Mouse (Mus musculus): ENCODE results near the gene Trim50. TPM values are rescaled to one million over a fixed set of nuclear protein-coding genes. Genes with fewer than 3 reads are reported as not detected.

Trim50 gene
- polyA plus RNA-seq, 1 experiment from 2014 or later, result not detected

DNA sequence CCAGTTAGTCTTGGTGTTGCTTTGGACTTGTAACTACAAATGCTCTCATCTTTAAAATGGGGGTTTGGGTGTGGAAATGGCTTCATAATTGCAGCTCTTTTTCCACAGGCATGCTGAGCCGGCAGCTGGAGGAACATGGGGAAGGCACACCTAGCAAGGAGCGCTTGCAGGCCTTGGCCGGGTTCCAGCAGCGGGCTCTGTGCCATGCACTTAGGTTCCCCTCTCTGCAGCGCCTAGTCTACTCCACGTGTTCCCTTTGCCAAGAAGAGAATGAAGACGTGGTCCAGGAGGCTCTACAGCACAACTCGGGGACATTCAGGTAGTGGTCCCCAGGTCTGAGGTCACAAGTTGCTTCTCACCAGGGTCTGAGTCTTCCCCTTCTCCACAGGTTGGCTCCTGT, 22.1 kb downstream of the Trim50 start:
- no peak for ATAC-seq (ENCODE audit: low read depth)
- Histone ChIP-seq H3K4me1 (ENCODE audit: control insufficient read depth, low read depth, low read length) (peaks cover 8% of the 10 kb centered on the region), H3K27ac (ENCODE audit: low read length) (no peak overlapping the region), H3K9ac (ENCODE audit: low read depth, low read length) (no peak overlapping the region), H3K36me3 (ENCODE audit: control insufficient read depth, insufficient read depth) (peaks cover 50% of the 10 kb centered on the region), H3K4me2 (ENCODE audit: low read depth, low read length) (no peak overlapping the region), H3K4me3 (ENCODE audit: low read depth, low read length) (no peak overlapping the region), H3K9me3 (replicated peaks; ENCODE audit: control insufficient read depth, low read length) (no peaks in the 10 kb centered on the region), H3K27me3 (ENCODE audit: control insufficient read depth, insufficient read depth, low read depth, low read length) (no peaks in the 10 kb centered on the region)
- whole genome bisulfite sequencing (ENCODE audit: insufficient replicate concordance), result 70% methylated on average over 8 of the region's 8 CpGs

DNA sequence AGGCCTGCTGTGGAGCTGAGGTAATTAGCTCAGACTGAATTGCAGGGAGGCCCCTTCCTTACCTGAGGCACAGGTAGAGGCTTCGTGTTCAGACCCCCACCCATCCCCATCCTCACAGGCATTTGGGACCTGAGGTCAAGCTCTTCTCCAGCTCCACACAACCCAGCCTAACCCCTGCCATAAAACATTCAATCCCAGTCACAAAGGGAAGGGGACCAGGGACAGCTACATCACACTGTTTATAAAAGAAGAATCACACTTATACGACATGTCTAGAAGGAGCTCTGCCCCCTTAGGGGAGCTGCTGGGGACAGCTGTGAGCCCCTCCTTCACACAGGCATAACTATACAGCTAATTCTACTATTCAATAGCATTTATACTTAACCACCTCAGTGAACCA, 23.2 kb downstream of the Trim50 start:
- no peaks in the 10 kb centered on the region for H3K9me3 ChIP-seq (replicated peaks; ENCODE audit: control insufficient read depth, low read length)

DNA sequence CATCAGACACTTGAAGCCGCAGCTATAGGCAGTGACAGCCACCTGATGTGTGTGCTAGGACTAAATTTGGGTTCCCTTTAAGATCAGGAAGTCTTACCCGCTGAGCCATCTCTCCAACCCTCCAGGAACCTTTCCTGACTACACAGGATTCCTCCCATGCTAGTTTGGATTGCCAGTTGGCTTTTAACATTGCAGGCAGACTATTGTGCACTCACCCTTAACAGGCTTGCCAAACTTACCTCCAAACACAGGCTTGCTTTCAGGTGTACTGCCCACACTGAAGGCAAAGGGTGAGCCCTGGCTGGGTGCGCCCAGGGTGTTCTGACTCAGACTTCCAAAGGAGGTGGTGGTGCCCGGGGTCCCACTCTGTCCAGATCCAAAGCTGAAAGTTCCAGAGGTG, 27.6 kb downstream of the Trim50 start:
- WGBS (ENCODE audit: insufficient replicate concordance), result 82% methylated on average over 4 of the region's 4 CpGs
- no peak overlapping the region for H3K4me2 ChIP-seq (ENCODE audit: low read depth, low read length)
- H3K27me3 ChIP-seq (ENCODE audit: control insufficient read depth, insufficient read depth, low read depth, low read length), result no peaks in the 10 kb centered on the region
- H3K4me3 ChIP-seq (ENCODE audit: low read depth, low read length), result no peak overlapping the region
- no peaks in the 10 kb centered on the region for H3K4me1 ChIP-seq (ENCODE audit: control insufficient read depth, low read depth, low read length)
- no peak overlapping the region for H3K9ac ChIP-seq (ENCODE audit: low read depth, low read length)
- H3K27ac ChIP-seq (ENCODE audit: low read length), result no peak overlapping the region
- no peaks in the 10 kb centered on the region for H3K9me3 ChIP-seq (replicated peaks; ENCODE audit: control insufficient read depth, low read length)
- no peak for ATAC-seq (ENCODE audit: low read depth)
- H3K36me3 ChIP-seq (ENCODE audit: control insufficient read depth, insufficient read depth), result peaks cover 80% of the 10 kb centered on the region

More for the DNA sequence above, 23.2 kb downstream of the Trim50 start:
- Histone ChIP-seq H3K9ac (ENCODE audit: low read depth, low read length) (no peak overlapping the region), H3K4me1 (ENCODE audit: control insufficient read depth, low read depth, low read length) (no peaks in the 10 kb centered on the region), H3K4me2 (ENCODE audit: low read depth, low read length) (no peak overlapping the region), H3K36me3 (ENCODE audit: control insufficient read depth, insufficient read depth) (peaks cover 62% of the 10 kb centered on the region), H3K27ac (ENCODE audit: low read length) (no peak overlapping the region), H3K4me3 (ENCODE audit: low read depth, low read length) (no peak overlapping the region), H3K27me3 (ENCODE audit: control insufficient read depth, insufficient read depth, low read depth, low read length) (no peaks in the 10 kb centered on the region)
- ATAC-seq (ENCODE audit: low read depth), result no peak
- WGBS (ENCODE audit: insufficient replicate concordance), result 47% methylated on average over 2 of the region's 2 CpGs

DNA sequence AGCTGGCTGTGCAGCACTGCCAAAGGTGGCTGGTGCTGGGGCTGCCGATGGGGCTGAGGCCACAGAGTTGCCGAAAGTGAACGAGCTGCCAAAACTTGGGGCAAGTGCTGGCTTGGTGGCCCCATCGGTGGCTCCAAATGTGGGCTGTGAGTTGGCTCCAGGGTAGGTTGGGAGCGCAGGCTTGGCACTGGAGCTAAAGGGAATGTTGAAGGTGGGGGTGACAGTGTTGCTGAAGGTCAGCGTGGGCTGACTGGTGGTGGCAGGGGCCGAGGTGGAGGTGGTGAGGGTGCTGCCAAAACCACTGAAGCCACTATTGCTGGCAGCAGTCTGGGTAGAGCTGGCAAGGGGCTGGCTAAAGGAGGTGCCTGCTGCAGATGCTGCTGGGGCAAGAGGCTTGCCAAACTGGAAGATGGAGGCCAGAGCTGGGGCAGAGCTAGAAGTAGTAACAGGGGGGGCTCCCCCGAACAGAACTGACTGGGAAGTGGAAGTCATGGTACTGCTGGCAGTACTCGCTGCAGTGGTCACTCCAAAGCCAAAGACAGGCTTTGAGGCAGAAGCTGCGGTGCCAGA, 28.3 kb downstream of the Trim50 start:
- no peak for ATAC-seq (ENCODE audit: low read depth)
- Histone ChIP-seq H3K4me2 (ENCODE audit: low read depth, low read length) (no peak overlapping the region), H3K27me3 (ENCODE audit: control insufficient read depth, insufficient read depth, low read depth, low read length) (no peaks in the 10 kb centered on the region), H3K27ac (ENCODE audit: low read length) (no peak overlapping the region), H3K9me3 (replicated peaks; ENCODE audit: control insufficient read depth, low read length) (no peaks in the 10 kb centered on the region), H3K4me3 (ENCODE audit: low read depth, low read length) (no peak overlapping the region), H3K9ac (ENCODE audit: low read depth, low read length) (no peak overlapping the region), H3K36me3 (ENCODE audit: control insufficient read depth, insufficient read depth) (peaks cover 75% of the 10 kb centered on the region), H3K4me1 (ENCODE audit: control insufficient read depth, low read depth, low read length) (no peaks in the 10 kb centered on the region)
- 83% methylated on average over 10 of the region's 10 CpGs for WGBS (ENCODE audit: insufficient replicate concordance)

DNA sequence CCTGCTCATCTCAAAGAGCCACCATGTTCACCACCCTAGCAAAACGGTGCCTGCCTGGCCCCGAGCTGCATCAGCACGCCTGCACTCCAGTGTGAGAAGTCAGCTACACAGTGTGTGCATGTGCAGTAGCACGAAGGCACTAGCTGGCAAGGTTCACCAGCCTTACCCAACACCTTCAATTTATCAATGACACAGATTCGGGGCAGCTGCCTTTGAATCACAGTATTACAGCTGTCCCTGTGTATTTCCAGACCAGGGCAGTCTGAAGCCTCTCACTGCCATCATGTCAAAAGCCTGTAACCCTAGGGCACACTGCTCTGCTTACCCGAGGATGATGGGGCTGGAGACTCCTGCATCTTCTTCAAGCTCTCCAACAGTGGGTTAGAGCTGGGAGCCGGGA, 29.7 kb downstream of the Trim50 start:
- H3K9me3 ChIP-seq (replicated peaks; ENCODE audit: control insufficient read depth, low read length), result no peaks in the 10 kb centered on the region
- H3K36me3 ChIP-seq (ENCODE audit: control insufficient read depth, insufficient read depth), result peaks cover 85% of the 10 kb centered on the region
- H3K27me3 ChIP-seq (ENCODE audit: control insufficient read depth, insufficient read depth, low read depth, low read length), result no peaks in the 10 kb centered on the region
- H3K4me3 ChIP-seq (ENCODE audit: low read depth, low read length), result no peak overlapping the region
- no peak for ATAC-seq (ENCODE audit: low read depth)
- no peak overlapping the region for H3K4me2 ChIP-seq (ENCODE audit: low read depth, low read length)
- H3K4me1 ChIP-seq (ENCODE audit: control insufficient read depth, low read depth, low read length), result no peaks in the 10 kb centered on the region
- H3K27ac ChIP-seq (ENCODE audit: low read length), result no peak overlapping the region
- no peak overlapping the region for H3K9ac ChIP-seq (ENCODE audit: low read depth, low read length)
- 88% methylated on average over 7 of the region's 7 CpGs for WGBS (ENCODE audit: insufficient replicate concordance)

DNA sequence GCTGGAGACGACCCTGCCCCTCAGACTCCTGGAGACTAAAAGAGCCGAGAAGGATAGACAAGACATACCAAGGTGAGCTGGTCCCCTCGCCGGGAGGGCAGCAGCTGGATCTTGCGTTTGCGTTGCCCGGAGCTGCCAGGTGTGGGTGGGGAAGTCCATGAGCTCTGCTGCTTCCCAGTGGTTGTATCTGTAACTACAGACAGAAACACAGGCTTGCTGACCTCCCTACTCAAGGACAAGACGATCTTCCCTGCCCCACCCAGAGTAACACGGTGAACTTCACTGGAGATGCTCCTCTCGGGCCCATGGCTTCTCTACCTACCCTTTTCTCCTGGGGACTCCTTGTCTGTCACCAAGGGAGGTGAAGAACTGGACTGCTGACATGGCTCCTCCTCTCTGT, 30.7 kb downstream of the Trim50 start:
- WGBS (ENCODE audit: insufficient replicate concordance), result 81% methylated on average over 10 of the region's 10 CpGs
- Histone ChIP-seq H3K9ac (ENCODE audit: low read depth, low read length) (no peak overlapping the region), H3K4me2 (ENCODE audit: low read depth, low read length) (no peak overlapping the region), H3K36me3 (ENCODE audit: control insufficient read depth, insufficient read depth) (peaks cover 77% of the 10 kb centered on the region), H3K4me3 (ENCODE audit: low read depth, low read length) (no peak overlapping the region), H3K4me1 (ENCODE audit: control insufficient read depth, low read depth, low read length) (no peaks in the 10 kb centered on the region), H3K27ac (ENCODE audit: low read length) (no peak overlapping the region), H3K9me3 (replicated peaks; ENCODE audit: control insufficient read depth, low read length) (no peaks in the 10 kb centered on the region), H3K27me3 (ENCODE audit: control insufficient read depth, insufficient read depth, low read depth, low read length) (no peaks in the 10 kb centered on the region)
- ATAC-seq (ENCODE audit: low read depth), result no peak

DNA sequence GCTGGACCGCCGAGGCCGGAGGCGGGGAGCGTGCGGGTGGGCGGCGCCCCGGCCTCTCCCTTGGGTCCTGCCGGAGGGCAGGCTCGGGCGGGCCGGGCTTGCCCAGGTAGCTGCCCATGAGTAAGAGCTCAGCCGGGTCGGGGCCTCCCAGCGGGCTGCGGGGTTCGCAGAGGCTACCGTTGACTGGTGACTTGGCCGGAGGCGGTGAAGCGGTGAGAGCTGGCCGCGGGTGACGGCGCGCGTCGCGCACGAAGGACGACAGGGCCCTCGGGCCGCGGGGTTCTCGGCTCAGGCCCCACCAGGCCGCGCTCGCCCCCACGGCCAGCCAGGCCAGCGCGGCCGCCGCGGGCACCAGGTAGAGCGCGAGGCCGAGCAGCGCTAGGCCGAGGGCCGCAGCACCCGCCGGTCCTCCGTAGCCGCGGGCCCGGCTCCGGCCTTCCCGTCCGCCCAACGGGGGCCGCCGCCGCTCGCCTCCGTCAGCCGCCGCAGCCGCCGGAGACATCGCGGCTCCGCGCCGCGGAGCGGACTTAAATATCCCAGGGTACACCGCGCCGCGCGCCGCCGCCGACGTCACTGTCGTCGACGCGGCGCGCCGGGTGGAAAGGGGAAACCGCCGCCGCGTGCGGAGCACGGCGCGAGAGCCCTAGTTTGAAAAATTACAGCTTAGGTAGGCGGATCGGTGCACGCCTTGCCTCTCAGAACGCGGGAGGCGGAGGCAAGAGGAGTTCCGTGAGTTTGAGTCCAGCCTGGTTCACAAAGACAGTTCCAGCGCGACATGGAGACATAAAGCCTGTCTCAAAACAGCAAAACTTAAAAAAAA, 41.1 kb downstream of the Trim50 start, which contains the start of gene Pom121:
TSS of gene Pom121 (minus strand) at position 543 of the 820 bp plus-strand sequence.
- Histone ChIP-seq H3K27me3 (ENCODE audit: control insufficient read depth, insufficient read depth, low read depth, low read length) (no peaks in the 10 kb centered on the region), H3K36me3 (ENCODE audit: control insufficient read depth, insufficient read depth) (peaks cover 13% of the 10 kb centered on the region), H3K9ac (ENCODE audit: low read depth, low read length) (peak within 1 kb of the TSS; percentile 96), H3K9me3 (replicated peaks; ENCODE audit: control insufficient read depth, low read length) (no peaks in the 10 kb centered on the region), H3K4me1 (ENCODE audit: control insufficient read depth, low read depth, low read length) (peaks cover 18% of the 10 kb centered on the region), H3K27ac (ENCODE audit: low read length) (peak within 1 kb of the TSS; percentile 87), H3K4me2 (ENCODE audit: low read depth, low read length) (peak within 1 kb of the TSS; percentile 93), H3K4me3 (ENCODE audit: low read depth, low read length) (peak within 1 kb of the TSS; percentile 89)
- under 1% methylated on average over 97 of the region's 110 CpGs for WGBS (ENCODE audit: insufficient replicate concordance)
- ATAC-seq (ENCODE audit: low read depth), result peak; percentile 93

DNA sequence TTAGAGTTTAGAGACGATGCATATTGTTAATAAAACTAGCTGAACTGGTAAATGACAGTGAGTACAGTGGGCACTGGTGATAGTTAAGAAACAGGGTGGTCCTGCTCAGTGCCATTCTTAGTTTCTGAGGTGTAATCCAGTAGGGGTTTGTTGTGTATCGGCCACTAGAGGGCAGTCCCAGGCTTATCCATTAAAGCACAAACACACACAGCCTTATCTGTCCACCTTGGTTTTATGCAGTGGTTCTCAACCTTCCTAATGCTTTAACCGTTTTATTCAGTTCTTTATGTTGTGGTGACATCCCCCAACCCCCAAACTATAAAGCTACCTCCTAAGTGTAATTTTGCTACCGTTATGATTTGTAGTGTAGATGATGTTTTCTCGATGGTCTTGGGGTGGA, 42.7 kb downstream of the Trim50 start:
- H3K4me1 ChIP-seq (ENCODE audit: control insufficient read depth, low read depth, low read length), result peaks cover 18% of the 10 kb centered on the region
- no peak overlapping the region for H3K4me2 ChIP-seq (ENCODE audit: low read depth, low read length)
- H3K27ac ChIP-seq (ENCODE audit: low read length), result no peak overlapping the region
- ATAC-seq (ENCODE audit: low read depth), result no peak
- no peak overlapping the region for H3K4me3 ChIP-seq (ENCODE audit: low read depth, low read length)
- H3K9ac ChIP-seq (ENCODE audit: low read depth, low read length), result no peak overlapping the region
- WGBS (ENCODE audit: insufficient replicate concordance), result 32% methylated on average over 5 of the region's 5 CpGs
- no peaks in the 10 kb centered on the region for H3K27me3 ChIP-seq (ENCODE audit: control insufficient read depth, insufficient read depth, low read depth, low read length)
- H3K36me3 ChIP-seq (ENCODE audit: control insufficient read depth, insufficient read depth), result peaks cover 6% of the 10 kb centered on the region; the same call in 1 of the 2 replicates
- no peaks in the 10 kb centered on the region for H3K9me3 ChIP-seq (replicated peaks; ENCODE audit: control insufficient read depth, low read length)

DNA sequence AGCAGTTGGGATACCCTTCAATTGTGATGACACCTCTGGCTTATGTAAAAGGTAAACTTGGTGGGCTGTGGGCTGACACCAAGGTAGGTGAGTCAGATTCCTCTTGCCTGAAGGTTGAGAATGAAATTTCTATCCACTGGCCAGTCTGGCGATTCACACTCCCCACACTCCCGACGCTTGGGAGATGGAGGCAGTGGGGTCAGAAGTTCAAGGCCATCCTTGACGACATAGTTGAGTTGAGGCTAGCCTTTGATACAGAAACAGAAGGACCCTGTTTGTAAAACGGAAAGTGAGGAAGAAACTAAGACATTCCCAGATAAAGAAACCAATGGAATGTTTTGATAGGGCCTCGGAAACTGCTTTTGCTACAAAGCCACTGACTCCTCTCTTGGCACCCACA, 46.3 kb downstream of the Trim50 start:
- Histone ChIP-seq H3K27ac (ENCODE audit: low read length) (no peak overlapping the region), H3K36me3 (ENCODE audit: control insufficient read depth, insufficient read depth) (no peaks in the 10 kb centered on the region), H3K4me3 (ENCODE audit: low read depth, low read length) (no peak overlapping the region), H3K4me2 (ENCODE audit: low read depth, low read length) (no peak overlapping the region), H3K9me3 (replicated peaks; ENCODE audit: control insufficient read depth, low read length) (no peaks in the 10 kb centered on the region), H3K9ac (ENCODE audit: low read depth, low read length) (no peak overlapping the region), H3K27me3 (ENCODE audit: control insufficient read depth, insufficient read depth, low read depth, low read length) (no peaks in the 10 kb centered on the region), H3K4me1 (ENCODE audit: control insufficient read depth, low read depth, low read length) (peaks cover 9% of the 10 kb centered on the region)
- no peak for ATAC-seq (ENCODE audit: low read depth)
- 44% methylated on average over 6 of the region's 6 CpGs for WGBS (ENCODE audit: insufficient replicate concordance)
